Mouse (Mus musculus) midbrain, embryonic 11.5 days (tissue): ENCODE results near the gene Ttll3. TPM values are rescaled to one million over a fixed set of nuclear protein-coding genes. Genes with fewer than 3 reads are reported as not detected.

Experiments used
- ATAC-seq: fragments of 200-750 bp; cut with Nextera tagmentation; 2 replicates; pipeline ENCODE4 v1.8.0; 2017; ENCODE audit warnings: moderate TSS enrichment, moderate library complexity; ENCODE audit not compliant: low FRiP score
- DNase-seq: peaks from one replicate; pipeline ENCODE4 v3.0.0; 2015; ENCODE audit warnings: low spot score; ENCODE audit errors: missing footprints
- H3K27ac ChIP-seq: fragments of 300-500 bp; sonication (generic); 2 replicates; pipeline ENCODE4 v1.5.1; 2014; ENCODE audit warnings: low read depth, low read length
- H3K27me3 ChIP-seq: fragments of 300-500 bp; sonication (generic); 2 replicates; pipeline ENCODE4 v1.6.1; 2014; ENCODE audit warnings: mild to moderate bottlenecking, low read length, moderate library complexity, mixed read lengths; ENCODE audit not compliant: control insufficient read depth, insufficient read depth
- H3K36me3 ChIP-seq: fragments of 300-500 bp; sonication (generic); 2 replicates; pipeline ENCODE4 v1.6.1; 2014; ENCODE audit warnings: mild to moderate bottlenecking, low read length, moderate library complexity, mixed read lengths; ENCODE audit not compliant: control insufficient read depth, insufficient read depth
- H3K4me1 ChIP-seq: fragments of 300-500 bp; sonication (generic); 2 replicates; pipeline ENCODE4 v1.6.1; 2014; ENCODE audit warnings: low read length; ENCODE audit not compliant: control insufficient read depth, insufficient read depth
- H3K4me2 ChIP-seq: fragments of 300-500 bp; sonication (generic); 2 replicates; pipeline ENCODE4 v1.6.1; 2014; ENCODE audit warnings: mild to moderate bottlenecking, moderate library complexity
- H3K4me3 ChIP-seq: fragments of 300-500 bp; sonication (generic); 2 replicates; pipeline ENCODE4 v1.5.1; 2014; ENCODE audit warnings: low read depth, low read length
- H3K9ac ChIP-seq: fragments of 300-500 bp; sonication (generic); 2 replicates; pipeline ENCODE4 v1.6.1; 2014; ENCODE audit warnings: low read length
- H3K9me3 ChIP-seq: fragments of 300-500 bp; sonication (generic); 2 replicates; pipeline ENCODE4 v1.6.1; 2016; ENCODE audit warnings: low read length; ENCODE audit not compliant: control insufficient read depth
- WGBS: fragments of 180-500 bp; shearing (Covaris S2); extraction: QIAGEN DNeasy Blood & Tissue Kit; methylation state at CpG from one replicate; pipeline ENCODE4 v1.1.7; 2014; 5-methylcytosine and 5-hydroxymethylcytosine counted together
- polyA plus RNA-seq: library from polyadenylated mRNA; unstranded; fragments of >200 nt; fragmentation: Nextera tagmentation; extraction: Ambion mirVana; gene quantifications from 2 replicates; pipeline ENCODE4 v1.2.1, GENCODE M21; 2014

Gene Ttll3
- 3.0 TPM in 2 replicates for polyA plus RNA-seq

GRCm38 (mm10) chr6:113388960-113389359, at the start of gene Ttll3:
Ttll3 (plus strand) TSS chr6:113389260.
- 82% methylated on average over 8 of the region's 8 CpGs for WGBS
- no peaks in the 10 kb centered on the region for H3K27me3 ChIP-seq
- H3K36me3 ChIP-seq = peaks cover 33% of the 10 kb centered on the region
- DNase-seq (peak; percentile 8), ATAC-seq (no peak)
- no peak within 1 kb of the TSS for H3K4me2 ChIP-seq
- H3K9ac ChIP-seq = no peak within 1 kb of the TSS
- H3K27ac ChIP-seq = no peak within 1 kb of the TSS
- H3K4me3 ChIP-seq = no peak within 1 kb of the TSS
- peaks cover 7% of the 10 kb centered on the region; the same call in 1 of the 2 replicates for H3K4me1 ChIP-seq
- no peaks in the 10 kb centered on the region for H3K9me3 ChIP-seq

- no peaks in the 10 kb centered on the region for H3K36me3 ChIP-seq
- ATAC-seq (no peak), DNase-seq (no peak)
- no peaks in the 10 kb centered on the region for H3K27me3 ChIP-seq
- H3K9me3 ChIP-seq = no peaks in the 10 kb centered on the region
- no peak overlapping the region for H3K4me3 ChIP-seq
- H3K4me1 ChIP-seq = peaks cover 6% of the 10 kb centered on the region
- WGBS = 83% methylated on average over 6 of the region's 6 CpGs
- no peak overlapping the region for H3K4me2 ChIP-seq
- no peak overlapping the region for H3K27ac ChIP-seq
- no peak overlapping the region for H3K9ac ChIP-seq
Observed at GRCm38 (mm10) chr6:113341574-113341973, 47.5 kb upstream of the Ttll3 start.

DNA sequence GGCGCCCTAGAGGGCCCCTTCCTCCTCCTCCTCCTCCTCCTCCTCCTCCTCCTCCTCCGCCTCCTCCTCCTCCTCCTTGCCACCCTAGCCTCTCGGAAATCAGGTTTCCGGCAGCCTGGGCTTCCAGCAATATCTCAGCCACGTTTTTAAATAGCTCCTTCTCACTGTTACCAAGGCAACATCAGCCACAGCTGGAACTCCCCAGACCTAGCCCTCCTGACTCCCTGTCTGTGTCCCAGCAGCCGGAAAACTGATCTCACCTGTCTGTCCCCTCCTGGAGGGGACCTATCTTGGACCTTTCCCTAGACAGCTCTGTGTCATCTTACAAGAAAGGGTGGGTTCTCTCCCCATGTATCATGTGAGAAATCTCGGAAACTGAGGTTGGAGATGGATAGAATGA, 46.8 kb upstream of the Ttll3 start:
- Histone ChIP-seq H3K9ac (no peak overlapping the region), H3K27ac (no peak overlapping the region), H3K4me1 (peaks cover 6% of the 10 kb centered on the region), H3K27me3 (no peaks in the 10 kb centered on the region), H3K9me3 (no peaks in the 10 kb centered on the region), H3K4me3 (no peak overlapping the region), H3K36me3 (no peaks in the 10 kb centered on the region), H3K4me2 (peak overlapping the region; percentile 3; the same call in 1 of the 2 replicates)
- no peak for DNase-seq
- ATAC-seq = no peak
- WGBS = 57% methylated on average over 4 of the region's 7 CpGs

- Histone ChIP-seq H3K27me3 (no peaks in the 10 kb centered on the region), H3K9ac (peak within 1 kb of the TSS; percentile 87), H3K4me1 (peaks cover 6% of the 10 kb centered on the region), H3K4me3 (peak within 1 kb of the TSS; percentile 55), H3K4me2 (peak within 1 kb of the TSS; percentile 82), H3K27ac (no peak within 1 kb of the TSS), H3K36me3 (no peaks in the 10 kb centered on the region), H3K9me3 (no peaks in the 10 kb centered on the region)
- ATAC-seq (peak; percentile 87), DNase-seq (peak; percentile 95)
- WGBS = 14% methylated on average over 32 of the region's 32 CpGs
Observed at GRCm38 (mm10) chr6:113343177-113344092, 45.6 kb upstream of the Ttll3 start, which contains the start of gene Camk1. Camk1 (minus strand) TSS chr6:113343984.

GRCm38 (mm10) chr6:113344321-113344720, 44.7 kb upstream of the Ttll3 start:
- Histone ChIP-seq H3K27me3 (no peaks in the 10 kb centered on the region), H3K9ac (no peak overlapping the region), H3K4me3 (no peak overlapping the region), H3K36me3 (no peaks in the 10 kb centered on the region), H3K9me3 (no peaks in the 10 kb centered on the region), H3K4me2 (no peak overlapping the region; the same call in 1 of the 2 replicates), H3K4me1 (peaks cover 6% of the 10 kb centered on the region), H3K27ac (no peak overlapping the region)
- no peak for DNase-seq
- 62% methylated on average over 2 of the region's 2 CpGs for WGBS
- no peak for ATAC-seq

GRCm38 (mm10) chr6:113346897-113347296, 42.2 kb upstream of the Ttll3 start:
- Histone ChIP-seq H3K4me1 (peaks cover 6% of the 10 kb centered on the region), H3K27ac (no peak overlapping the region), H3K9me3 (no peaks in the 10 kb centered on the region), H3K27me3 (no peaks in the 10 kb centered on the region), H3K36me3 (no peaks in the 10 kb centered on the region), H3K4me3 (no peak overlapping the region), H3K4me2 (no peak overlapping the region), H3K9ac (no peak overlapping the region)
- no peak for ATAC-seq
- DNase-seq = no peak
- 76% methylated on average over 4 of the region's 4 CpGs for WGBS

DNA sequence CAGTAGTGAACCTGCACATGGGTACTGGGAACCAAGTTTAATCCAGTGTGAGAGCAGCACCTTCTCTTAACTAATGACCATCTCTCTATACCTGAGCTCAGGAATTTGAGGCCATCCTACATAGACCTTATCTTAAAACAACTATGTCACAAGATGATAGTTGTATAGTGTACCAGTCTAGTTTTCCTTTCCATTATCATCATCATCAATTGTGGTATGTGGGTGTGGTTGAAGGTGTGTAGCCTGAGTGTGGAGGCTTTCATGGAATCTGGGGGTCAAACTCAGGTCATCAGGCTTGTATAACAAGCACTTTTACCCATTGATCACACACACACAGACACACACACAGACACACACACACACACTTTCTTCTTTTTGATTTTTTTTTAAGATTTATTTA, 38.5 kb upstream of the Ttll3 start:
- H3K9me3 ChIP-seq = no peaks in the 10 kb centered on the region
- H3K4me1 ChIP-seq = no peaks in the 10 kb centered on the region
- no peak overlapping the region for H3K4me2 ChIP-seq
- DNase-seq (no peak), ATAC-seq (no peak)
- H3K27me3 ChIP-seq = no peaks in the 10 kb centered on the region
- no peak overlapping the region for H3K4me3 ChIP-seq
- no peaks in the 10 kb centered on the region for H3K36me3 ChIP-seq
- no peak overlapping the region for H3K9ac ChIP-seq
- no peak overlapping the region for H3K27ac ChIP-seq

DNA sequence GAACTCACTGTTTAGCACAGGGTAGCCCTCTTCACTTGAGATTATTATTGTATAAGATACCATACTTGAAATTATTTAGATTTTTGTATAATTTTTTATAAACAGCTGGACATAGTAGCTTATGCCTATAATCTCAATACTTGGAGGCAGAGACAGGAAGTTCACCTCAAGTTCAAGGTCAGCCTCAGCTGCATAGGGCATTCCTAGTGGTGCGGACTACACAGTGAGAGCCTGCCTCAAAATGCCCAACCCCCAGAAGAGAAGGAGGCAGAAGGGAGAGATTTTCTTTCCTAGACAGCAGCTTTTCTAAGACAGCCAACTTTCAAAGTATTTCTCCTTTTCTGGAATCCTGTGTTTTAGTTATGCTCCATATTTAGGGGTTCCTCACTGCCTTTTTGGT, 37.9 kb upstream of the Ttll3 start:
- ATAC-seq = no peak
- Histone ChIP-seq H3K4me3 (no peak overlapping the region), H3K27me3 (no peaks in the 10 kb centered on the region), H3K4me1 (no peaks in the 10 kb centered on the region), H3K4me2 (no peak overlapping the region), H3K9me3 (no peaks in the 10 kb centered on the region), H3K27ac (no peak overlapping the region), H3K9ac (no peak overlapping the region), H3K36me3 (no peaks in the 10 kb centered on the region)
- DNase-seq = no peak
- 100% methylated on average over 1 of the region's 1 CpGs for WGBS

DNA sequence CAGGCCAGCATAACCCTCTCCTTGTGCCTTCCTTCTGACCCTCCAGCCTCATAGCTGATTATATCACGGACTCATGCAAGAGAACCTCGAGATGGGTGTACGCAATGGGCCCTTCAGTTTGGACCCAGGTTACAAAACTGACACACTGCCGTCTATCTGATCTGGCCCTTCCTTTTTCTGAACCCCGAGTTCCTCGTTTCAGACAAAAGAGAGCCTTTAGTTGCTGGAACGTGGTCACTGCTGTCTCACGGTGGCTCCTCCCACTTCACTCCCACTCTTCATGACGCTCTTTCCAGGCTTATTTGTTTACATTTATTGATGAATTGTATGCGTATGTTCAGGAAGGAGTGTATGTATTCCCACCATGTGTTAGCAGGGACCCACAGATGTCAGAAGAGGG, 37.4 kb upstream of the Ttll3 start:
- no peak overlapping the region for H3K4me2 ChIP-seq
- ATAC-seq (no peak), DNase-seq (no peak)
- H3K4me1 ChIP-seq = no peaks in the 10 kb centered on the region
- no peak overlapping the region for H3K9ac ChIP-seq
- H3K4me3 ChIP-seq = no peak overlapping the region
- no peak overlapping the region for H3K27ac ChIP-seq
- WGBS = 63% methylated on average over 10 of the region's 10 CpGs
- H3K27me3 ChIP-seq = no peaks in the 10 kb centered on the region
- no peaks in the 10 kb centered on the region for H3K36me3 ChIP-seq
- no peaks in the 10 kb centered on the region for H3K9me3 ChIP-seq
